In genomic region chr16:10992090-10993031, GRCm38 (mm10) we compare ENCODE assay signal across 8 mouse cellular contexts.
A peak's percentile ranks its signal among the peaks of the same experiment; 100 is the strongest.
DNase-seq lines count a peak whose midpoint lies in the region; ATAC-seq and TF ChIP-seq lines count a peak whose summit lies in the region.

No protein-coding gene starts in this region.

- DNase-seq in 3134 (ENCODE audit: extremely low read depth, insufficient read length, low spot score) (peak; percentile 71), ES-CJ7 (ENCODE audit: low read depth, low spot score) (peak; percentile 34)
- DNase-seq in embryonic facial prominence, embryonic 10.5 days (ENCODE audit: low spot score), result peak; percentile 66
- peak; percentile 85 for DNase-seq in kidney, postnatal 0 days (ENCODE audit: low spot score)
- peak; percentile 45 for DNase-seq in right cerebral cortex, adult 18-20 months
- no peak for DNase-seq in layer of hippocampus, adult 9-10 months (ENCODE audit: low spot score)

- H3K27me3 ChIP-seq in embryonic facial prominence, embryonic 10.5 days (replicated peaks; ENCODE audit: low read depth, poor library complexity, severe bottlenecking), result no peaks in the 10 kb centered on the region
- no peaks in the 10 kb centered on the region for H3K27me3 ChIP-seq in heart, embryonic 13.5 days (replicated peaks)
- no peaks in the 10 kb centered on the region for H3K27me3 ChIP-seq in kidney, postnatal 0 days (ENCODE audit: insufficient read depth, low read length)

- H3K9me3 ChIP-seq in embryonic facial prominence, embryonic 10.5 days, result peaks cover 12% of the 10 kb centered on the region
- H3K9me3 ChIP-seq in heart, embryonic 13.5 days, result no peaks in the 10 kb centered on the region
- no peaks in the 10 kb centered on the region for H3K9me3 ChIP-seq in kidney, postnatal 0 days (replicated peaks; ENCODE audit: low read length)

- WGBS in embryonic facial prominence, embryonic 10.5 days, result under 1% methylated on average over 52 of the region's 52 CpGs
- WGBS in heart, embryonic 13.5 days, result 1% methylated on average over 50 of the region's 52 CpGs
- under 1% methylated on average over 52 of the region's 52 CpGs for WGBS in kidney, postnatal 0 days
- under 1% methylated on average over 37 of the region's 52 CpGs for WGBS in macrophage (ENCODE audit: missing documents)

- peak overlapping the region; percentile 95 for H3K9ac ChIP-seq in heart, embryonic 13.5 days
- peak overlapping the region; percentile 87 for H3K9ac ChIP-seq in kidney, postnatal 0 days (ENCODE audit: low read depth, low read length)

- H3K79me2 ChIP-seq in macrophage (ENCODE audit: inconsistent target), result peaks cover 77% of the 10 kb centered on the region

- H3K4me3 ChIP-seq in embryonic facial prominence, embryonic 10.5 days, result peak overlapping the region; percentile 84
- peak overlapping the region; percentile 83 for H3K4me3 ChIP-seq in heart, embryonic 13.5 days
- H3K4me3 ChIP-seq in kidney, postnatal 0 days (replicated peaks; ENCODE audit: low read depth, low read length), result peak overlapping the region; percentile 65
- H3K4me3 ChIP-seq in macrophage (ENCODE audit: inconsistent target), result peak overlapping the region; percentile 92

- H3K27ac ChIP-seq in embryonic facial prominence, embryonic 10.5 days (replicated peaks), result peak overlapping the region; percentile 94
- H3K27ac ChIP-seq in heart, embryonic 13.5 days (replicated peaks), result peak overlapping the region; percentile 86
- peak overlapping the region; percentile 93 for H3K27ac ChIP-seq in kidney, postnatal 0 days
- peak overlapping the region; percentile 95 for H3K27ac ChIP-seq in macrophage

- H3K4me1 ChIP-seq in embryonic facial prominence, embryonic 10.5 days, result peaks cover 32% of the 10 kb centered on the region
- peaks cover 31% of the 10 kb centered on the region for H3K4me1 ChIP-seq in heart, embryonic 13.5 days
- peaks cover 12% of the 10 kb centered on the region for H3K4me1 ChIP-seq in kidney, postnatal 0 days (replicated peaks; ENCODE audit: insufficient read depth, low read length)

- no peak for TF ChIP-seq CTCF in kidney, postnatal 0 days (IDR thresholded peaks at IDR 0.05; ENCODE audit: low read depth)

- peaks cover 33% of the 10 kb centered on the region for H3K36me3 ChIP-seq in embryonic facial prominence, embryonic 10.5 days (replicated peaks)
- peaks cover 10% of the 10 kb centered on the region for H3K36me3 ChIP-seq in heart, embryonic 13.5 days
- H3K36me3 ChIP-seq in kidney, postnatal 0 days (ENCODE audit: insufficient read depth, low read length), result no peaks in the 10 kb centered on the region
- peaks cover 10% of the 10 kb centered on the region; the same call in 1 of the 2 replicates for H3K36me3 ChIP-seq in macrophage (ENCODE audit: inconsistent target)

- ATAC-seq in heart, embryonic 13.5 days (ENCODE audit: extremely low read depth, insufficient number of reproducible peaks, low FRiP score, low TSS enrichment), result peak; percentile 26
- ATAC-seq in kidney, postnatal 0 days (replicated peaks; ENCODE audit: low FRiP score, low read depth), result peak; percentile 31

- peak overlapping the region; percentile 85 for H3K4me2 ChIP-seq in heart, embryonic 13.5 days
- H3K4me2 ChIP-seq in kidney, postnatal 0 days (ENCODE audit: low read length), result peak overlapping the region; percentile 61
